Mouse (Mus musculus) liver, embryonic 14.5 days (tissue): Measurements from ENCODE around the gene Tmem208.

Experiments
- CTCF ChIP-seq: IDR thresholded peaks from 2 replicates; pipeline ENCODE4 v1.5.1; 2016; ENCODE audit warnings: antibody characterized with exemption, low read depth, control low read depth
- EP300 ChIP-seq: IDR thresholded peaks from 2 replicates; pipeline ENCODE4 v1.6.1; 2016; ENCODE audit warnings: antibody characterized with exemption, low read depth

- TF ChIP-seq CTCF (no peak), EP300 (no peak)
Observed at GRCm38 (mm10) chr8:105281821-105282220, 44.3 kb upstream of the Tmem208 start.
